Mouse (Mus musculus) small intestine, adult 2 months (tissue): ENCODE measurements around the gene Poln.

ENCODE experiments used
- CTCF ChIP-seq: fragments of 200-500 bp; IDR thresholded peaks from 2 replicates; pipeline ENCODE4 v1.5.1; 2012; ENCODE audit warnings: low read depth, mild to moderate bottlenecking, control low read depth, inconsistent platforms, low read length, moderate library complexity, mixed read lengths; ENCODE audit not compliant: insufficient replicate concordance, insufficient read length; ENCODE audit errors: extremely low read depth
- POLR2A ChIP-seq: fragments of 200-500 bp; IDR thresholded peaks from 2 replicates; pipeline ENCODE4 v1.6.1; 2012; ENCODE audit warnings: low read depth, mild to moderate bottlenecking, control low read depth, inconsistent platforms, low read length, moderate library complexity

DNA sequence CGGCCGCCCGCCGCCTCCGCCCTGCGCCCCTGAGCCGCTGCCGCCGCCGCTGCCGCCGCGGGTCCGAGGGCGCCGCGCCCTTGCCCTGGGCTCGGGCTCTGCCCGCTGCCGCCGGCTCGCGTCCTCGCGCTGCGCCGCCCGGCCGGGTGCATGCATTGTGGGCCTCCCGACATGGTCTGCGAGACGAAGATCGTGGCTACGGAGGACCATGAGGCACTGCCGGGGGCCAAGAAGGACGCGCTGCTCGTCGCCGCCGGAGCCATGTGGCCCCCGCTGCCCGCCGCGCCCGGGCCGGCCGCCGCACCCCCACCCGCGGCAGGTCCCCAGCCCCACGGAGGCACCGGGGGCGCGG is 172.6 kb downstream of the Poln start:
- TF ChIP-seq CTCF: no peak
- TF ChIP-seq POLR2A: no peak
